Mouse (Mus musculus) heart, embryonic 15.5 days (tissue): ENCODE measurements around the gene Txk. TPM values are rescaled to one million over a fixed set of nuclear protein-coding genes. Genes with fewer than 3 reads are reported as not detected.

Source experiments
- ATAC-seq: fragments of 200-750 bp; cut with Nextera tagmentation; replicated peaks from 2 replicates; pipeline ENCODE4 v1.8.0; 2017; ENCODE audit warnings: low read depth, moderate TSS enrichment; ENCODE audit not compliant: insufficient number of reproducible peaks, insufficient read depth, low FRiP score
- H3K27ac ChIP-seq: fragments of 300-500 bp; sonication (generic); 2 replicates; pipeline ENCODE4 v1.5.1; 2015; ENCODE audit warnings: mild to moderate bottlenecking, inconsistent platforms
- H3K27me3 ChIP-seq: fragments of 300-500 bp; sonication (generic); 2 replicates; pipeline ENCODE4 v1.6.1; 2015; ENCODE audit warnings: inconsistent platforms
- H3K36me3 ChIP-seq: fragments of 300-500 bp; sonication (generic); 2 replicates; pipeline ENCODE4 v1.6.1; 2015; ENCODE audit warnings: mild to moderate bottlenecking, inconsistent platforms
- H3K4me1 ChIP-seq: fragments of 300-500 bp; sonication (generic); replicated peaks from 2 replicates; pipeline ENCODE4 v1.6.1; 2015; ENCODE audit warnings: inconsistent platforms
- H3K4me2 ChIP-seq: fragments of 300-500 bp; sonication (generic); 2 replicates; pipeline ENCODE4 v1.6.1; 2015; ENCODE audit warnings: inconsistent platforms, mild to moderate bottlenecking, moderate library complexity
- H3K4me3 ChIP-seq: fragments of 300-500 bp; sonication (generic); 2 replicates; pipeline ENCODE4 v1.5.1; 2015; ENCODE audit warnings: mild to moderate bottlenecking, inconsistent platforms
- H3K9ac ChIP-seq: fragments of 300-500 bp; sonication (generic); 2 replicates; pipeline ENCODE4 v1.6.1; 2015; ENCODE audit warnings: mild to moderate bottlenecking, inconsistent platforms
- H3K9me3 ChIP-seq: fragments of 300-500 bp; sonication (generic); replicated peaks from 2 replicates; pipeline ENCODE4 v1.6.1; 2016; ENCODE audit warnings: inconsistent platforms
- WGBS: fragments of 180-500 bp; shearing (Covaris S2); methylation state at CpG from one replicate; pipeline ENCODE4 v1.1.7; 2015; ENCODE audit warnings: mixed read lengths; 5-methylcytosine and 5-hydroxymethylcytosine counted together
- polyA plus RNA-seq: library from polyadenylated mRNA; unstranded; fragments of >200 nt; fragmentation: Nextera tagmentation; extraction: Ambion mirVana; gene quantifications from 2 replicates; pipeline ENCODE4 v1.2.1, GENCODE M21; 2015

The Txk gene
- polyA plus RNA-seq, 1 experiment from 2014 or later, result 0.21 TPM

DNA sequence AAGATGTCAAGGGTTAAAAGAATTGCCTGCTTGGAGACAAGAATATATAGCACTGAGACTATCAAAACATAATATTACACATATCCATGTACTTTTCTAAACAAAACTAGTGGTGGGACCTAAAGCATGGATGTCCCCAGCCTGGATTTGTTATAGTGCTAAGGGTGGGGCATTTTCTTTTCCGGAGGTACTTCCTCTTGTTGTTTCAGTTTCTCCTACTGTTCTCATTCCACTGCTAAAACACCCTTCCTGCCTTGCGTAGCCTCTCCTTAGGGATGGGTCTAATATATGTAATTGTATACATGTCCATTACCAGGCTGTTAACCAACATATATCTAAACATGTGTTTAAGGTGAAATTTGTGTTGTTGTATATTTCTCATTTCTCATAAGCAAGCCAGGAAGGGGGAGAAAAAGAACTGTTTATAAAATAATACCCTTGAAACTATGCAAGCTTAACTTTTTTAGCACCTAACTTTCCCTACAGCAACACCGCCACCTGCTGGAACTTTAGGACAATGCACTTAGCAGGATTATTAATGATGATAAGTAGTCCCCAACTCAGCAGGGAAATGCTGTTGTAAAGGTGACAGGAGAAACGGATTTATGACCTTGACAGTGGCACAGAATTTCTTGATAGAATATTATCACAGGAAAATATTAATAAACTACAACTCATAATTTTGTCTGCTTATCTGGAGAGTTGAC, 41.9 kb downstream of the Txk start:
- Histone ChIP-seq H3K4me2 (no peak overlapping the region), H3K4me3 (no peak overlapping the region), H3K9ac (no peak overlapping the region), H3K4me1 (no peaks in the 10 kb centered on the region), H3K27ac (no peak overlapping the region), H3K36me3 (no peaks in the 10 kb centered on the region; the same call in 1 of the 2 replicates), H3K27me3 (no peaks in the 10 kb centered on the region), H3K9me3 (no peaks in the 10 kb centered on the region)
- no peak for ATAC-seq
- 21% methylated on average over 4 of the region's 4 CpGs for WGBS

DNA sequence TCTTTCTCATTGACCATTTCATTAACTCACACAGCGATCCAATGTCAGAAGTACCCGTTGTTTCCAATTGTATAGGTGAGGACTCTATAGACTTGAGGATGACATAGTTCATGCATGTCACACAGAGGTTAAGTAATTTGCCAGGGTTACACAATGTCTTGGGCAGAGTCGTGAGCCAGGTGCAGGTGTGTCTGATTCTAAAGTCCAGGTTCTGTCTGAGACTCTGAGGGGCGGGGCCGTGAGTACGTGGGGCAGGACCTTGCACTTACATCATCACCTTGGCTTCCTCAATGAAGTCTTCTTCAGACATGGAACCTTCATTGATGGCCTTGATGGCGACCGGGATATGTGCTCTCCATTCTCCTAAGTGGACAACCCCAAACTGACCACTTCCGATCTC, 42.6 kb downstream of the Txk start:
- H3K9me3 ChIP-seq, result no peaks in the 10 kb centered on the region
- H3K4me2 ChIP-seq, result no peak overlapping the region
- no peak overlapping the region for H3K9ac ChIP-seq
- H3K4me3 ChIP-seq, result no peak overlapping the region
- no peaks in the 10 kb centered on the region; the same call in 1 of the 2 replicates for H3K36me3 ChIP-seq
- WGBS, result 87% methylated on average over 9 of the region's 9 CpGs
- ATAC-seq, result no peak
- H3K4me1 ChIP-seq, result no peaks in the 10 kb centered on the region
- no peaks in the 10 kb centered on the region for H3K27me3 ChIP-seq
- H3K27ac ChIP-seq, result no peak overlapping the region

DNA sequence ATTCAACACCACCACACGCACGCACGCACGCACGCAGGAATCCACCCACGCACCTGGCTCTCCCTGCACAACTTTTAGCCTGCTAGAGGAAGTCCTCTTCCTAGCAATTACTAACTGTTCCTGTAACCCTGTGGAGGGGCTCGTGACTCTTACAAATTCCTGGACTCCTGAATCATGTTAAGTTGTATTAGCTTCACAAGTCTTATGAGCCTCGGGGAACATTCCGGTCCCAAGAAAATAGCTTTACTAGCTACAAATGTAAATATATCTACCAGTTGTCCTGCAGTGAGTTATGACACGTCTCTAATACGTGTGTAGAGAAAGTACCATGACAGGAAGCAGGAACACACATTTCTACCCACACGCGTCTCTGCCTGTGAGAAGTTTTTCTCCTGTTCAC, 43.1 kb downstream of the Txk start:
- H3K4me2 ChIP-seq, result no peak overlapping the region
- no peak for ATAC-seq
- WGBS, result 76% methylated on average over 13 of the region's 13 CpGs

DNA sequence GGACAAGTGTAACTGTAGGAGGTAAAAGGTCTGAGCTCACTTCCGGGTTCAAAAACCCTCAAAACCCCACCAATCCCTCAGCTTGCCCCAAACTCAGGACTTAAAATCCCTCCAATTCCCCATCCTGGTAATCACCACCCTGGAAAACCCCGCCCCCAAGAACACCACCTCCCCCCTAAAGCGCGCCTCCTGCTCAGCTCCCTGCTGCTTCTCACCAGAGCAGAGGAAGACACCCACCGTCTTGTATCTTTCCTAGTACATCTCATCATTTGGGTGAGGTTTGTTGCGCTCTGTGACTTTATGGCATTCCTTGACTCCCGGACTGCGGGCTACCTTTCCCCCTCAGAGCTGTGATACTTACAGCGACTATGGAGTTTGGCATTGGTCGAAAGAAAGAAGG, 45.9 kb downstream of the Txk start:
- Histone ChIP-seq H3K4me3 (no peak overlapping the region), H3K27me3 (no peaks in the 10 kb centered on the region), H3K4me2 (no peak overlapping the region; the same call in 1 of the 2 replicates), H3K9me3 (no peaks in the 10 kb centered on the region), H3K36me3 (no peaks in the 10 kb centered on the region; the same call in 1 of the 2 replicates), H3K4me1 (no peaks in the 10 kb centered on the region), H3K9ac (no peak overlapping the region), H3K27ac (no peak overlapping the region)
- 60% methylated on average over 10 of the region's 10 CpGs for WGBS
- no peak for ATAC-seq

More for the DNA sequence above, 43.1 kb downstream of the Txk start:
- Histone ChIP-seq H3K36me3 (no peaks in the 10 kb centered on the region; the same call in 1 of the 2 replicates), H3K27ac (no peak overlapping the region), H3K9ac (no peak overlapping the region), H3K27me3 (no peaks in the 10 kb centered on the region), H3K4me3 (no peak overlapping the region), H3K4me1 (no peaks in the 10 kb centered on the region), H3K9me3 (no peaks in the 10 kb centered on the region)

DNA sequence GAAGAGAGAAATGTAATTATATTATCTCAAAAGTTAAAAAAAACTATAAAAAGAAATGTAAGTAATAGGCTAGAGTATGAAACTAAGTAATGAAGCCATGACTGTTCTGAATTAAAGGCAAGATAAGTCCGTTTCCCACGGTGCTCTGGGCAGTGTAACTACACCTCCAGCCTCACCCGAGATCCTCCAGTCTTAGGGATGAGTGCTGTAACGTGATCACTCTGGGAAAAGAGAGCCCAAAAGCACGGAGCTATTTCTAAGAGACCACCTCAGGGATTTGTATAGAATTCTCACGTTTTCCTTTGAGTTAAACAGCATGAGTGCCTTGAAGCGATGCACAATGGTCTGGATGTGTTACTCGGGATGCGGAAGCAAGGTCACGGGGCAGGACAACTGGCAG, 46.5 kb downstream of the Txk start:
- Histone ChIP-seq H3K4me2 (no peak overlapping the region; the same call in 1 of the 2 replicates), H3K27me3 (no peaks in the 10 kb centered on the region), H3K4me3 (no peak overlapping the region), H3K4me1 (no peaks in the 10 kb centered on the region), H3K9ac (no peak overlapping the region), H3K36me3 (no peaks in the 10 kb centered on the region; the same call in 1 of the 2 replicates), H3K27ac (no peak overlapping the region), H3K9me3 (no peaks in the 10 kb centered on the region)
- 59% methylated on average over 10 of the region's 10 CpGs for WGBS
- no peak for ATAC-seq

DNA sequence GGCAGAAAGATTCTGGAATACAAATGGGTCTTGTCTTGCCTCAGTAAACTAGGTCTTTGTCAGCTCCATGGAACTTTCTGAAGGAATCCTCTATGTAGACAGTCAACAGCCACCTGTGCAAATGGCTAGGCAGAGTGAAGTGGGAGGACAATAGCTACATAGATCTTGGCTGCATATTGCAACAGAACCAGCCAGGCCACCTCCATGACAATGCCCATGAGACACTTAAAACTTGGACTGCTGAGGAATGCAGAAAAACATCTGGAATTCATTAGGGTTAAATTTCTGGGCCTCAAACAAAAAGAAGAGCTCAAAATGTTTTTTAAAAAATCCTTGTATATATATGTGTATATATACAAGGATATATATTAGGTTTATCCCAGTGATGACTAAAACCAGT, 50.4 kb downstream of the Txk start:
- Histone ChIP-seq H3K27ac (no peak overlapping the region), H3K4me1 (no peaks in the 10 kb centered on the region), H3K9me3 (no peaks in the 10 kb centered on the region), H3K9ac (no peak overlapping the region), H3K36me3 (no peaks in the 10 kb centered on the region; the same call in 1 of the 2 replicates), H3K4me2 (no peak overlapping the region), H3K27me3 (no peaks in the 10 kb centered on the region), H3K4me3 (no peak overlapping the region)
- no peak for ATAC-seq

DNA sequence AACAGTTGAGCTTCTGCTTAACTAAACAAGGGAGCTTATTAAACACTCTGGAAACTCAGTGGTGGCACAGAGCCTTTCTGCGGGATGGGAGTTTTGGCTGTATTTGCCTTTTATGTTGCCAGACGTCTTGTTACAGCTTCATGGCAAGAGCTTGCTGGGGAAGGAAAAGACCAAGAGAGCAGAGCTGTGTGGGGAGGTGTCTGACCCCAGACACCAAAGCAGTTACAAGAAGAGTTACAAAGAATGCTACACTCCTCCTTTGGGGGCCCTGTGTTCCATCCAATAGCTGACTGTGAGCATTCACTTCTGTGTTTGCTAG, 53.1 kb downstream of the Txk start:
- no peak overlapping the region for H3K9ac ChIP-seq
- H3K9me3 ChIP-seq, result no peaks in the 10 kb centered on the region
- no peak overlapping the region for H3K4me3 ChIP-seq
- no peak overlapping the region for H3K27ac ChIP-seq
- no peaks in the 10 kb centered on the region for H3K4me1 ChIP-seq
- H3K36me3 ChIP-seq, result no peaks in the 10 kb centered on the region
- H3K27me3 ChIP-seq, result no peaks in the 10 kb centered on the region
- WGBS, result 66% methylated on average over 2 of the region's 2 CpGs
- no peak for ATAC-seq
- no peak overlapping the region for H3K4me2 ChIP-seq

DNA sequence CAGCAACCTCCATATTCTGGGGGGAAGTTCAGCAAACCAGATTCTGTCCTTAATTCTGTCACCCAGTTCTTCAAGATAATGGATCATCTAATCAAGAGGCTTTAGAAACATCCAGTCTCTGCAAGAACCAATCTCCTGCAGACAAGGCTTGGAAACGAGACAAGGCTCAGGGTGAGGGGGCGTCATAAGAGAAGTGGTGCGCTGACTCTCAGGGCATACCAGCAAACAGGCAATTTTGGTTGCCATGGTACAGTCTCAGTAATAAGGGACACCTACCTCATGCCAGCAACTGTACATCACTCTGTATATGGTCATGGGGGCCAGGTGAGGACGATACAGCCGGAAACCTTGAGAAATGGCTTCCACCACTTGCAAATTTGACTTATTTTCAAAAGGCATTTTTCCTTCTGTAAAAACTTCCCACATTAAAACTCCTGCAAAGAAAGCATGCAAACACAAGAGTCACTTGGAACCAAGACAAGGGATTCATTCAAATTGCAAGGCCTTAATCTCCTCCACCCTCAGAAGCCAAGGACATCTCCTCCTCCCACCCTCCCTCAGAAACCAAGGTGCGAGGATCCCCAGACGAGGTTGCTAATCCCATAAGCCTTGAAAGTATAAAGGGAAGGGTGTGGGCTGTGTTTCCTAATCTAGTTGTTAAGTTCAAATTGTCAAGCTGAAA, 53.6 kb downstream of the Txk start:
- Histone ChIP-seq H3K9me3 (no peaks in the 10 kb centered on the region), H3K36me3 (no peaks in the 10 kb centered on the region), H3K4me1 (no peaks in the 10 kb centered on the region), H3K9ac (no peak overlapping the region), H3K4me3 (no peak overlapping the region), H3K27ac (no peak overlapping the region), H3K27me3 (no peaks in the 10 kb centered on the region), H3K4me2 (no peak overlapping the region)
- WGBS, result 58% methylated on average over 7 of the region's 7 CpGs
- no peak for ATAC-seq

DNA sequence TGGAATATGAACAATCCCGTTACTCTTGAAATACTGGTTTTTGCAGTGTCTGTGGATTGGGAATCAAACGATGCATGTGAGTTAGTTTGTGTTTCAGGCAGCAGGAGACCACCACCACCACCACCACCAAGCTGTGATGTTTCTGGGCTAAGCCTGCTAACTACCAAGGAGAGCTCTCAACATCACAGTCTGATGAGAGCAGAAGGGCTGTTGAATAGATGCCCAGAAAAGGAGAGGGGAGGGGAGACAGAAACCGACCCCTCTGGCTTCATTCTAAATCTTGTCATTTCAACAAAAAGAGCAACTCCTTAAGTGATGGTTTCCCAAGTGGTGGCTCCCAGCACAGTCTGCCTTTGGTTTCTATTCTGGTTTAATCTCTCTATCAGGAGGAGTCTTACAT, 54.2 kb downstream of the Txk start:
- H3K36me3 ChIP-seq, result no peaks in the 10 kb centered on the region
- no peak overlapping the region for H3K4me3 ChIP-seq
- no peak for ATAC-seq
- no peak overlapping the region for H3K4me2 ChIP-seq
- H3K27ac ChIP-seq, result no peak overlapping the region
- H3K9me3 ChIP-seq, result no peaks in the 10 kb centered on the region
- WGBS, result 54% methylated on average over 3 of the region's 3 CpGs
- no peak overlapping the region for H3K9ac ChIP-seq
- no peaks in the 10 kb centered on the region for H3K27me3 ChIP-seq
- H3K4me1 ChIP-seq, result no peaks in the 10 kb centered on the region

DNA sequence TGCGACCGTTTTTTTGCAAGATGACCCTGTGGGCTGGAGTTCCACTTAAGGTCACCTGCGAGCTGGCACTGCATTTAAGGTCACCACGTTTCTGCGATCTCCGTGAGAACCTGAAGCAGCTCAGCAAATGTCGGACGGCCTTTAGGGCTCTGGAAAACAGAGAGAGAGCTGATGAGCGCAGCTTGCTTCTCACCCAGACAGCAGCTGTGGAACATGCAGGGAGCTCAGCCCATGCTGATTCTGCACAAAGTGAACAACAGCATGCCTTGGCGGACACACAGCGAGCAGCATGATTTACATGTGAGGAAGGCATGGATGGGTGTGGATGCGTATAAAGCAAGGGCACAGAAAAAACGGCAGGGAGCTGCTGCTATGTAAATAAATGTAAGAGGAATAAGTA, 56.1 kb downstream of the Txk start:
- H3K4me2 ChIP-seq, result no peak overlapping the region
- H3K36me3 ChIP-seq, result no peaks in the 10 kb centered on the region
- no peak for ATAC-seq
- no peaks in the 10 kb centered on the region for H3K27me3 ChIP-seq
- H3K9me3 ChIP-seq, result no peaks in the 10 kb centered on the region
- H3K27ac ChIP-seq, result no peak overlapping the region
- H3K9ac ChIP-seq, result no peak overlapping the region
- 76% methylated on average over 13 of the region's 13 CpGs for WGBS
- H3K4me1 ChIP-seq, result no peaks in the 10 kb centered on the region
- no peak overlapping the region for H3K4me3 ChIP-seq

DNA sequence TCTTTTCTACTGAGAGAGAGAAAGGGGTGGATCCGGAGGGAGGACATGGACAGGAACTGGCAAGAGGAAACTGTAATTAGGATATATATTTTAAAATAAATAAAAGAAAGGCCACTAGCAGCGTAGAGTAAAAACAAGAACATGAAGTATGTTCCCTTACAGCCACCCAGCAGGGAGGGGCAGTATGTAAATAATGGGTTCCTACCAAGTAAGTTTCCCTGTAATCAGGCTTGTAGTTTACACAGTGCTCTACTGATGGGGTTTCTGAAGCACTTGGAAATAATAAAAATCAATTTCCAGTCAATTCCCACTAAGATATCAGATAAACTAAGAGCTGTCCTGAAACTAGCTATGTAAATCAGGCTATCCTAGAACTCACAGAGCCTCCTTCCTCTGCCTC, 57.9 kb downstream of the Txk start:
- no peaks in the 10 kb centered on the region for H3K27me3 ChIP-seq
- no peaks in the 10 kb centered on the region for H3K36me3 ChIP-seq
- no peak overlapping the region for H3K4me2 ChIP-seq
- no peak overlapping the region for H3K9ac ChIP-seq
- no peak overlapping the region for H3K27ac ChIP-seq
- no peaks in the 10 kb centered on the region for H3K4me1 ChIP-seq
- 76% methylated on average over 2 of the region's 2 CpGs for WGBS
- H3K4me3 ChIP-seq, result no peak overlapping the region
- no peak for ATAC-seq
- H3K9me3 ChIP-seq, result no peaks in the 10 kb centered on the region

DNA sequence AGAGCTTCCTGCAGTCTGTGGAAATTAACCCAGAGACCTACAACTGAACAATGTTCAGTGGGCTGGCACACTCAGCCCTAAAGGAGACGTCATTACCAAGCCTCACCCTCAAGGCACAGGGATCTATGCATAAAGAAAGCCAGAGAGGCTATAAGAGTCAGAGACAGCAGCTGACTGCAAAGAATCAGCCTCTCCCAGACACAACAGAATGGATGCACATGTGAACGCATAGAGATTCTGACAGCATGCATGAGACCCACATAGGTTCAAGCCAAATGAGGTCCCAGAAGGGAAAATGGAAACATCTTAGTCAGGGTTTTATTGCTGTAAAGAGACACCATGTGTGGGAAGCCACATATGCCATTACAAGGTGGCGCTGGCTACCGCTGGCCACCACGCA, 62.1 kb downstream of the Txk start:
- no peaks in the 10 kb centered on the region for H3K9me3 ChIP-seq
- H3K36me3 ChIP-seq, result no peaks in the 10 kb centered on the region
- no peak overlapping the region for H3K4me3 ChIP-seq
- 86% methylated on average over 5 of the region's 5 CpGs for WGBS
- H3K27ac ChIP-seq, result no peak overlapping the region
- no peak for ATAC-seq
- H3K9ac ChIP-seq, result no peak overlapping the region
- no peaks in the 10 kb centered on the region for H3K27me3 ChIP-seq
- no peaks in the 10 kb centered on the region for H3K4me1 ChIP-seq
- H3K4me2 ChIP-seq, result no peak overlapping the region
